Mouse (Mus musculus) fibroblast of lung, adult 2 months (primary cell): Measurements from ENCODE around the gene 2900026A02Rik.
"Not testable (repeated sequence)": the region's sequence is repeated elsewhere in the genome, so short reads cannot be mapped to it uniquely, and the experiment has no call there.

Source experiments
- DNase-seq: peaks from one replicate; pipeline ENCODE4 v3.0.0-alpha.2; 2011; ENCODE audit warnings: low read depth

2900026A02Rik gene

DNA sequence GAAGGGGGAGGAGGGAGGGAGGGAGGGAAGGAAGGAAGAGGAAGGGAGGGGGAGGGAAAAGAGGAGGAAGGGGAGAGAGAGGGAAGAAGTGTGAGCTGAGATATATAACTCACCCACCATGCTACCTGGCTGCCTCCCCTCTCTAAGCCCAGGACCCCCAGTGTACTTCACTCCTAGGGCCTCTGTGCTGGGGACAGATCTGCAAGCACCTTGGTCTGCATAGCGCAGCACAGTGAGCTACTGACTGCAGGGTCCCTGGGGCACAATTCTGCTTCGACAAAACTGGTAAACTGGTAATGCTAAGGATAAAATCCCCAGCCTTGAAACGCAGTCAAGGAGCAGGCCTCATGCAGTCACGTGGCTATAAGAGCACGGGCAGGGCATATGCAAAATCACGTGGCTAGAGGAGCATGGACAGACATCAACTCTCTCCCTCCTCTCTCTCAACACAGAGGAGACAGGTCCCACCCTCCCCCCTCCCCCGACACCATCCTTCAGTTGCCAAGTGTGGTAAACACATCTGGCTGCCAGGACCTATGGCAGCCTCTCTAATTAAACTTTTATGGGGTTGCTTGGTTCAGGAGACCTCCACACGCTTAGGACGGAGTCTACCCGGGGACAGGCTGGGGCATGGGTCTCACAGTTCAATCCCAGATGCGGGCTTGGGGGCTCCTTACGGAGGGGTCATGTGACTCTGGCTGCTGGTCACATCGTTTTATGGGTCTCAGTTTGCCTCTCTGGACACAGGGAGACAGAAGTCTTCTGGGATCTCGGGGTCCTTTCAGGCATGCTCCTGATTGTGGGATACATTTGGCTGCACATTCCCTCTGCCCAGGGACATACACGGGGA, 100.1 kb downstream of the 2900026A02Rik start:
- no peak for DNase-seq

DNA sequence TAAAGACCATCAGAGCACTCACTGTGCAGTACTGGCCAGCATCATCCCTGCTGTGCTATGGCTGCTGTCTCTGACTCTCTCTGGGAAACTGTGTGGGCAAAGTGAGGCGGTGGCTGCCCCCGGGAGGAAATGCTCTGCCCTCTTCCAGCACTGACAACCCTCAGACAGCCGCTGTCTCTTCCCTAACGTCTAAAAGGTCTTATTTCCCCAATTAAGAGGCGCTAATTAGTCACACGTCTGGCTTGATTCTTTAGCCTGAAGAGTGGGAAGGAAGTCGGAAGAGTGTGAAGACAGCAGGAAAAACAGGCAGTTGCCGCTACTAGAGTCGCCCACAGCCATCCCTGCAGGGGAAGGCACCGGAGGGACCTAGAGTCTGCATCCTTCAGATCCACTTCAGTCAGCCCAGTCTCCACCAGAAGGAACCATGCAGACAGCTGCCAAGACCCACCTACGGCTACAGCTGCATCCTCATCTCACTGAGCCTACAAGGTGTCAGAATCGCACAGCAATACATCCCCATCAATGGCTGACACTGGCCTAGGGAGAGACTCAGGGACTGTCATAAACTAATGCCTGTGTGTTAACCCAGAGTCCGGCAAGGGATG, 101.1 kb downstream of the 2900026A02Rik start:
- DNase-seq: no peak

DNA sequence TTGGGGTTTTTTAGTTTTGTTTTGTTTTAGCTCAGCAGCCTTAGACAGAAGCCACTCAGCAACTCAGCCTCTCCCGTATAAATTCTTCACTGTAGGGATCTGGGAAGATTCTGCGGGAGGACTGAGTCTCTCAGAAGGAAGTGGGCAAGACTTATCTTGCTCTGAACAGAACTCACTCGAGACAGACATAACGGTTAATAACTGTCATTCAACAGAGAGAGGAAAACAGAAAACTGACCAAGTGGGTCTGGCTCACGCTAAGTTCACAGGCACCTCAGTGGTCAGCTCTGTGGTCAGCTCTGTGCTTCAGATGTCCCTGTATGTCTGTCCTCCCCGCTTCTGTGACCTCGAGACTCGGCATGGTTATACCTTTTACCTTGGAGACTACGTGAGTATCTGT, 101.7 kb downstream of the 2900026A02Rik start:
- no peak for DNase-seq

DNA sequence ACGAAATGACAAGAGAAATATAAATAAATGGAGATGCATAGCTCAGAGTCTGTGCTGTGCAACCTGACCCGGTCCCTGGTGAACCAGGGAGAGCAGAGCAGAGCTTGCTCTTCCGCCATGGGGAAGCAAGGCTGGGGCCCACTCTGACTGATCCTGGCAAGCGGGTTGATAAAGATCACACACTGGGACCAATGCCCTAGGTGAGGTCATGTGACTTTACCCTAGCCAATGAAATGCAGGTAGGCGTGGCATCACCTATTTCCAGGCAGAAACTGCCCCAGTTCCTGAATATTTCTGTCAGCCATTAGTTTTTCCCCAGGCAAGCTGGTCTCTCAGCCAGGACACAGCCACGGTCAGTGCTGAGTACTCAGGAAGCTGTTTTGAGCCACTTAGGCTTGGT, 102.3 kb downstream of the 2900026A02Rik start:
- DNase-seq: no peak

DNA sequence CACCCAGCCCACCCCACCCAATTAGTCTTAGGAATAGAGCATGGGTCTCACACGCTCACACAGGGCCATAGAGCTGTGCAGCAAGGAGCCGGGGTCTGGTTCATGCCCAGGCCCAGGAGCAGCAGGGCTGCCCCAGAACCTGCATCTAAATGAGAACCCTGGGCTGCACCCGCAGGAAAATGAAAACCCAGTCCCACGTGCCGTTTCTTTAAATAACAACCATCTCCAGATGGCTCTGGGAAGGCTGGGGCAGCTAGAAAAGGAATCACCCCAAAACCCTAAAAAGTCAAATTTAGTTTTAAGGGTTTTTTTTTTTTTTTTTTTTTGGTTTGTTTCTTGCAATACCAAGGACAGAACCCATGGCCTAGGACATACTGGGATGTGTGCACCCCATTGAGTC, 103.7 kb downstream of the 2900026A02Rik start:
- DNase-seq: no peak

DNA sequence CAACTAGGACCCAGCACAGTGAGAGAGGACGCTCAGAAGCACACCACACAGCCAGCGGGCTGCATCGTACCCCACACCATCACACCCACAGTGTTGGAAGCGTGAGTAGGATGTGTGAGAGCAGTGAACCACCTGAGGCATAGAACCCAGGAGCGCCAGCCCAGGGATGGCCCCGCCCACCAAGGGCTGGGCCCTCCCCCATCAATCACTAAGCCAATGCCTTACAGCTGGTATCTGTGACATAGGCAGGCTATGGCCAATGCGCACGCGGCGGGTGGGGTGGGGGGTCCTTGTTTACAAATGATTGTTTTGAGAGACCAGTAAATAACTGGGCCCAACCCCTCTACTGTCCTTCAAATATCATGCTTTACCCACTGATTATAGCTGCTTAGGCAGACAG, 105.1 kb downstream of the 2900026A02Rik start:
- DNase-seq: no peak

DNA sequence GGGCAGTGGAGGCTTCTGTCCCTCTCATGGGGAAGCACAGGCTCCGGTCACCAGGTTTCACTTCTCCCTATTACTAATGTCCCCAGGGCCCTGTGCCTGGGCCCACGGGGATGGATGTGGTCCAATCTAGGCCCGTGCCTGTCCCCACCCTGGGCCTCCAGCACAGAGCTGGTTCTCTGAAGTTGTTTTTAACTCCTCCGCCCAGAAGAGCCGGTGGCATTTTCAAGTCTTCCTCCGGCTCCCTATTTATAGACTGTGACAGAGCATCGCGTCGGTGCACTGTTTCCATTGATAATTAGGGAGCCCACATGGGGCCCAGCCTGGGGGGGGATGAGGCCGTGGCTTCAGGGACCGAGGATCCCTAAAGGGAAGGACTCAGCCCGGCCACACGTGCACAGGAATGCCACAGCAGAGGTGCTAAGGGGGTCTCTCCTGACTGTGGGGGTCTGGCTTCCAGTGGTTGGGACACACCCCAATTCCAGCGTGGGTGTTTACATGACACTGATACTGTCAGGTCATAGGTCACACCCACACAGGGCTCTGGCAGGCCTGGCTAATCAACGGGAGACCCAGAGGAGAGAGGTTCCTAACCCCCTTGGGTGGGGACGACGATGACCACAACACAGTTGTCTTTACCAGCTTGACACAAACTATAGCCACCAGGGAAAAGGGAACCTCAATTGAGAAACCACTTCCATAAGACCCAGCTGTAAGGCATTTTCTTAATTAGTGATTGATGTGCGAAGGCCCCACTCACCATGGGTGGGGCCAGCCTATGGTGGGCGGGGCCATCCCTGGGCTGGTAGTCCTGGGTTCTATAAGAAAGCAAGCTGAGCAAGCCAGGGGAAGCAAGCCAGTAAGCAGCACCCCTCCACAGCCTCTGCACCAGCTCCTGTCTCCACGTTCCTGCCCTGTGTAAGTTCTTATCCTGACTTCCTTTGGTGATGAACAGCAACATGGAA, 106.5 kb downstream of the 2900026A02Rik start:
- no peak for DNase-seq

DNA sequence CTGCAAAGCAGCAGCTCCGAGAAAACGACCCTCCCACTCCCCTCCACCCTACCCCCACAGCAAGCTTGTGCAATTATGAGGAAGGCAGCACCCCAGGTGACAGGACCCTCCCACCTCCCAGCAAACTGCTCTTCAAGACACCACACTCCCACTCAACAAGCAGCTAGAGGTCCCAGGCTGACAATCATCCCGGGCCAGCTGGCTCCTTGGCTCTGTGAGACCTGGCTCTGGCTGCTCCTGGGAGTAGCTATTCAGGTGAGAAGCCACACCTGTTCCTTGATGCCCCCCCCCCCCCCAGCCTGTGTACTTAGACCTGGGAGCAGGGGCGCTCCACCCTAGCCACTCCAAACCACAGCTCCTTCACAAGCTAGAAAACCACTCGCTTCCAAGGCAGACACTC, 107.9 kb downstream of the 2900026A02Rik start:
- DNase-seq: no peak

DNA sequence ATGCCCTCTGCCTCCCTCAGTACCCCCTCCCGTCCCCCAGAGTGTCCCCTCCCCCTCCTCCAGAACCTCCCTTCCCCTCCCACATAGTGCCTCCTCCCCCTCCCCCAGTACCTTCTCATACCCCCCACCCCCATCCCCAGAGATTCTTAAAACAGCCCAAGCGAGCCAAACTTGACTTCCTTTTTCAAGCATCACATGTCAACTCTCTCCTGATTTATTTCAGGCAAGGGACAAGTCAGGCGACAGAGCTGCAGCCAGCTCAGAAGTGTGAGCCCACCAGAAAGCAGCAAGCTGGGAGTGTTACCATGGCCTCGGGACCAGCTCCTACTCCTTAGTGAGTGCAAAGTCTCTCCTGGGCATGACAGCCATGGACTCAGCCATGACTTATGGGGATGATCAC, 109.7 kb downstream of the 2900026A02Rik start:
- DNase-seq: no peak

DNA sequence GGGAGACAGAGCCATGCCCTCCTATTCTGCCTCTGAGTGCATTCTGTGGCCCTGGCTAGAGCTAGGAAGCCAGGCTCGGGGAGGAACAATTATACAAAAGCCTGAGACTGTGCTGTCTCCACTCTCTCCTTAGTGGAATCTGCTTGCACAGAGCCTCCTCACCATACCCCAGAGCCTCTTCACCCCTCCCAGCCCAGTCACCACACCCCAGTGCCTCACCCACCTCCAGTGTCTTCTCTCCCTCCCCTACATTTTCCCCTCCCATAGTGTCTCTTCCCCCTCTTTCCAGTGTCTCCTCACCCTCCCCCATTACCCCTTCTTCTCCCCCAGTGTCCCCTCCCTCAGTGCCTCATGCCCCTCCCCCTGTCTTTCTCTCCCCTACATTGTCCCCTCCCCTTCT, 110.1 kb downstream of the 2900026A02Rik start:
- DNase-seq: no peak

DNA sequence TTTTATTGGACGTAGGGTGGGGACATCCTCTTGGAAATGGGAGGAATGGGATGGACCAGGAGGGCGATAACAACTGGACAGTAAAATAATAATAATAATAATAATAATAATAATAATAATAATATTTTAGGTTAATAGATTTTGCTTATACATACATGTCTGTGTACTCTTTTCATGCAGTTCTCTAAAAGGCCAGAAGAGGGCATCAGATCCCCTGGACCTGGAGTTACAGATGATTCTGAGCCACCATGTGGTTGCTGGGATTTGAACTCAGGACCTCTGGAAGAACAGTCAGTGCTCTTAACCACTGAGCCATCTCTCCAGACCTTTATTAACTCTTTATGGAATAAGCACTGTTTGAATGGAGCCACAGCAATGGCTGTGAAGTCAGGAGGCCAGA, 111.4 kb downstream of the 2900026A02Rik start:
- DNase-seq: not testable (repeated sequence)

DNA sequence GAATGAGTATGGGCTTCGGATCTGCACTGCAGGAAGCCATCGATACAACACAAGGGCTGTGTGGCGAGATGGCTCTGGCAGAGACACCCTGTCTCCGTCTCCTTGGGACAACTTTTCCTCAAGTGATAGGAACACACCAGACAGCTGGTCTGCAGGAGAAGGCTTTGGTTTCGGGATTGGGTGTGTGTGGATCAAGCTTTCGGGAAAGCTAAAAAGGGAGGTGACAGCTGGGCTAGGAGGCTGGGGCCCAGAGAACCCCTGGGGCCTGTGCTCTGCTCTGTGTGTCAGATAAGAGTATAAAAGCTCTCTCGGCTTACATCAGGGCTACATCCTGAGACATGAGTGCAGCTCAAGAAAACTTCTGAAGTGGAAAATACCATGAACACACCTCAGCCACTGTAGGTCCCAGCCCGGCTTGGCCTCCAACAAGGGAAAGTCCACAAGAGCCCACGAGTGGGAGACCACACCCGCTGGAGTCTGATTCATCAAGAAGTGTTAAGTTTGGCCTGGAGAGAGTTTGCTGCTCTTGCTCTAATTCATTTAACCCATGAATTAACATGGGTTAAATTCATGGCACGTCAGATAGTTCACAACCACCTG, 112.8 kb downstream of the 2900026A02Rik start:
- no peak for DNase-seq

DNA sequence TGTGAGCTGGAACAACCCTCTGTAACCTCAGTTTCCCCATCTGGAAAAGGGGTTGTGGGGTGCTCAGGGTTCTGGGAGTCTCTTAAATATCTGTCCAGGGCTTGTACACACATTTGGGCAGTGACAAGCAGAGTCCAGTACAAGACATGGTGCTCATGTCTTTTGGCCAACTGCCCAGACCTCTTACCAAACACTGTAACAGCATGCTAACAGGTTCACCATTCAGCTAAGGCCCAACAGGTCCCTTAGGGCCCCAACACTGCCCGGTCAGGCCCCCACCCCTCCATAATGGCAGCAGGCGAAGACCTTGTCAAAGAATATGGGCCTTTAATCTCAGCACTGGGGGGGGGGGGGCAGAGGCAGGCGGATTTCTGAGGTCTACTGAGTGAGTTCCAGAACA, 113.3 kb downstream of the 2900026A02Rik start:
- DNase-seq: no peak

DNA sequence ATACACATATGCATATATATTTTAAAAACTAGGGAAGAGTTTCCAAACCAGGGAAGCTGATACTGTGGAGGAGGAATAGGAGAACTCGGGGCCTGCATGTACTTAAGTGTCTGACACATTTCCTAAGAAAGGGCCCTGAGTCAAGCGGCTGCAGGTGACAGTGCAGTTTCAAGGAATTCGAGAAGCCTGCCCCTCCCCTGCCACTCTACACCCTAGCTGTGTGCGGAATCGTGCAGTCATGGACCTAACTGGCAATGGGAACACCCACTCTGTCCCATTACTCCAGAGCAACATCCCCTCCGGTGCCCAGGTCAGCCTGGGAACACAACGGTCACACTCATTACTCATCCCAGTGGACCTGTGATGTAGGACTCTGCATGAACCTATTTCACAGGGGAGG, 114.4 kb downstream of the 2900026A02Rik start:
- DNase-seq: no peak

DNA sequence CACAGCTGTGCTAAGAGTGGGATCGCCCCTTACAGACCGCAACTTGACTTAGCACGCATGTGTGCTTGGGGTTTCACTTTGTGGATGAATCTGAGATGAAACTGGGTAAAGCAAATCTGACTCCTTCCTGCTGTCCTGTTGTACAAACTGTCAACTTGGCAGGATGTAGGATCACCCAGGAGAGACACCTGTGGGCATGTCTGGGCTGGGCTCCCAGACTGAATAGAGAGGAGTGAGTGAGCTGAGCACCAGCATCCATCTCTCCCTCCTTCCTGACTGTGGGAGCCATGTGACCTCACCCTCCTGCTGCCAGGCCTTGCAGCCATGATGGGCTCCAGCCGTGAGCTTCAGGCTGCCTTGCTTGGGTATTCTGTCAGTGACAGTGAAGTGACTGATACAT, 115.6 kb downstream of the 2900026A02Rik start:
- DNase-seq: no peak

DNA sequence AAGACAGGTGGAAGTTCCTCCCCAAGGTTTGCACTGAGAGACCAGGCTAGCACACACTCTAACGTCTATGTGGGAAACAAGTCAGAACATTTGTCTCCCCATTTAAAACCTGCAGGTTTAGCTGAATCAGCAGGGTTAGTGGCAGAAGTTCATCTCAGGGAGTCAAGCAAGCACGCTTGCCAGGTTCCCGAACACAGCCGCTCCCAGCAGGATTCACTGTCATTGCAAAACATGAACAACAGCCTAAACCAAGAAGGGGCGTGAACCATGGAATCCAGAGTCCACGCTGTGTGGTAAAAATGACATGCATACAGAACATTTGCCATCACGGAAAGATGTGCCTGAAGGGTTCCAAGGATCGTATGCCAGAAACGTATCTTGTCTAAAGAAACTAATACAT, 116.0 kb downstream of the 2900026A02Rik start:
- no peak for DNase-seq

DNA sequence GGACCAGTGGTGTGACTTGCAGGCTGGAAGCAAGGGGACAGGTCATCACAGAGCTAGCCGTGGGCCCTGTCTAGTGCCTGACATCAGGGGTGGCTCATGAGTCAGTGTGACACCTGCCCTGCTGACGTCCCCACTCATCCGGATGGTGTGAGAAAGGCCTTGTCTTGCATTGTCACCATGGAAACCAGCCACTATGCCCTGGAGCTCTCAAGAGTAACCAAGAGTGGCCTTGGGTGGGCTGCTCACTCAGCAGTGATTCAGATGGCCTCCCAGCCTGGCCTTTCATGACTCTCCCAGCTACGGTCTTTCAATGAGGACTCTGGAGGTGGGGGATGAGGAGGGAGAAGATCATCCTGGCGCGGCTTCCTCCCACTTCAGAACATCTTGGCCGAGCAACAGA, 118.6 kb downstream of the 2900026A02Rik start:
- no peak for DNase-seq

DNA sequence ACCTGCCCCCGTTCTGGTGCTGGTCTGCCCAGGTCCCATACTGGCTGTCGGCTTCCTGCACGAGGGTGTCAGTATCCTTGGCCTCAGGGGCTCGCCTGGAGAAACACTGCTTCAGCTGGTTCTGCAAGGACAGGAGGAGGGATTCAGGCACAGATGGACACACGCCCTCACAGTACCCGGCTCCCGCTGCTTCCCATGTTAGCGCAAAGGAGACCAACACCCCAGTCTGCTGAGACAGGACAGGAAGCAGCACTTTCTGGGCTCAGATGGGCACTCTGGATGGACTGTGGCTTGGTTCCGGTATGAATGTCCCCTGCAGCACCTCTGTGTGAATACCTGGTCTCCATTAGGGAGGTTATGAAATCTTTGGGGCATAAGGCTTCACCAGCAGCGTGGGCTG, 119.6 kb downstream of the 2900026A02Rik start:
- DNase-seq: no peak

DNA sequence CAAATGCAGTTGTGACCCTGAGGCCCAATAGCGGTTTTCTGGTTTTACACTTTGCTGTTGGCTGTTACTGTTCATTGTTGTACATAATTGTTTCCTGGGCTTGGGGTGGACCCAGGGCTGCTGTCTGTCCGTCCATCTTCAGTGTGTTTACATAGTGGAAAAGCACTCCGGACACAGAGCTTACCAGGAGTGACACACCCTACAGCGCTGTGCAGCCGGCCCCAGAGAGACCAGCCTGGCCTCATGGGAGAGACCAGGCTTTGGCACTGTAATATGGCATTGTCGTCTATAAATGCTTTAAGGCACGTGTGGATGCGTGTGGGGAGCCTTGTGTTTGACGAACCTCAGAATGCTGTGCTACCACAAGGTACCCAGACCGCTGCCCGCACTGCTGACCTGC, 120.6 kb downstream of the 2900026A02Rik start:
- DNase-seq: no peak

DNA sequence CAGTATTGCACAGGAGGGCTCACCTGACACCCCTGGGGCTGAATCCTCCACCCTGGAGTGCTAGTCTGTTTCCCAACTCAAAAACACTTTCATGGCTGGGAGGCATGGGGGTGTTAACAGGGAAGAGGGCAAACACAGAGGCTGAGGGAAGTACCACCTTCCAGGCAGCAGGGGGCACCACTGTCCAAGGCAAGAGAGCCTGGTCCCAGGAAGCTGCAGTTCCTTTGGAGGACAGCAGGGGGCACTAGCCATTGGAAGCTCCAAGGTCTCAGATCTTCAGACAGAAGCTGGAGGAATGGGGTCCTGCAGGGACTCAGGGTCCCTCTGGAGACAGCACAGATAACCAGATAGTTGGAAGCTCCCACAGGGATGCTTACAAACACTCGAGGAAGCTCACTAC, 121.5 kb downstream of the 2900026A02Rik start:
- DNase-seq: peak; percentile 42

DNA sequence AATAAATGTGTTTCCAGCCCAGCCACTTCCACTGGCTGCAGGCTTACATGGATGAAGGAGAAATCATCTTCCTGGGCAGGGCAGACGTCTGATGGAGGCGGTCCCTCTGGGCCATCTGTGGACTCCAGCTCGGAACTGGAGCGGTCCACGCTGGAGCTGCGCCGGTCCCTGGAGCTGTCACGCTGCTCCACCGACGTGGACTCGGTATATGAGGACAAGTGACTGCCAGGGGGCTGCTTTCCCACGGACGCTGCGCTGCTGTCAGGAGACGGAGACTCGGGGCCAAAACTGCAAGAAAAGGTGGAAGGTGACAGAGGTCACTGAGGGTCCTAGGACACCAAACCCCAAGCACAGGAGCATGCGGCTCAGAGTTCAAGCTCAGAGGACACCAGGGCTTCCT, 123.5 kb downstream of the 2900026A02Rik start:
- no peak for DNase-seq

DNA sequence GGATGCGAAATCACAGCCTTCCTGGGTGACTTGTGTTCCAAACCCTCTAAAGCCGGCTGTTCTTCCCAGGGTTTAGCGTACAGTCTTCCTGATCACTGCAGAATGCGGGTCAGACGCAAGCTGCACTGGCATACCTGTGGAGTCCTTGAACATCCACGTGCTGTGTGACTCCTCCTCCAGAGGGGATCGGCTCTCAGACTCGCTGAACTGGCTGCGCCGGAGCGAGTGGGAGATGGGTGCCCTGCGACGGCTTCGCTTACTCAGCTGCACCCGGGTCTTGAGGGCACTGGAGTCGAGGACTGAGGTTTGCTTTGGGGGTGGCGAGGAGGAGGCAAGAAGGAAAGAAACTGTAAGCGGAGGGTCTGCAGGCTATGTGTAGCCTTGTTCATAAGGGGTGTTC, 125.6 kb downstream of the 2900026A02Rik start:
- no peak for DNase-seq
